Mouse (Mus musculus) cerebellum, adult 8-10 months (tissue): ENCODE data around the gene Dapk1.
A peak's percentile ranks its signal among the peaks of the same experiment; 100 is the strongest.

Experiments used
- DNase-seq: peaks from one replicate; pipeline ENCODE4 v3.0.0; 2022

Gene Dapk1

DNA sequence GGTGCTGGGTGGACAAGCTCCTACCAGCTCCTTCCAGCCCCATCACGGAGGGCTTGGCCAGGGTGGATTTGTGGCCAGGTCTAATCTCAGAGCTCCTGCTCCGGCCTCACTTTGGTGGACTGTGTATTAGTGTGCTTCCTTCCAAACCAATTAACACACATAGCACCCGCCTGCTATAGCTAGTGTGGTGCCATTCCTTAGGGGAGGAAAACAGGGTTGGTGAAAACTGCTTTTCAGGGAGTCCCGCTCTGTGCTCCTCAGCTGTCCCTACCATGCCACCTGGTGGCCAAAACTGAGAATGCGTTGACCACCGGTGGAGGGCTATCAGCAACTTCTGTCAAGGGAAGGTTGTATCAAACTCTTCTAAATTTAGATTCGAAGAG is 142.3 kb downstream of the Dapk1 start:
- peak; percentile 57 for DNase-seq

DNA sequence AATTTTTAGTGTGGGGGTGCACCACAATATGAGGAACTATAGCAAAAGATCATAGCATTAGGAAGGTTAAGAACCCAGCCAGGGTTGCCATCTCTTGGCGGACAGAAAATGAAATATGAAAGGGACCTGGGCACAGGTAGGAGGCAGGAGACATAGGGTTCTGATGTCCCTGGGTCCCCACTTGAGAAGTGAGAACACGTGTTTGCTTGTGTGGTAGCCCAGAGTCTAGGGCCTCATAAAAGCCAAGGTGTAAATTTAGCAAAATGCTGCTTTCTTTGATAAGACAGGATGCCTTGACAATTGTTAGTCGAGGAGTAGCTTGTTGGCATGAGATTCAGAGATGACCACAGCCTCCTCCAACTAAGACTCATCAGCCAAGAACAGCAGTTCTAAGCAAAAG is 143.0 kb downstream of the Dapk1 start:
- no peak for DNase-seq

DNA sequence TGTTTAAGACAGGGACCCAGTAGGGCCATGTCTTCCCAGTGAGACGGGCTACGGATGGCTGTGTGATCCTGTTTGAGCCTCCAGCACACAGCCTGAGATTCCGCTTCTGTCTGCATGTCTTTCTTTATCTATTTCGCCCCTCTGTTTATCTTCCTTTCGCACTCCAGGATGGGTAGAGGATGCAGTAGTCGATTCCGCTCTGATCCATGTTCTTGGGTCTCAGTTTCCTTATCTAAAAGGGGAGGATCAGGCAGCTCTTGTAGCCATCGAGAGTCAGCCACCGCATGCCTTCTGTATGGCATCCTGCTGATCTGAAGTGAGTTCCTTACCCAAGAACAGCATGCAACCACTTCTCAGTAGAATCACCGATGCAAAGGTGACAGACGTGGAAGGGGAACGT is 143.6 kb downstream of the Dapk1 start:
- DNase-seq, result no peak

DNA sequence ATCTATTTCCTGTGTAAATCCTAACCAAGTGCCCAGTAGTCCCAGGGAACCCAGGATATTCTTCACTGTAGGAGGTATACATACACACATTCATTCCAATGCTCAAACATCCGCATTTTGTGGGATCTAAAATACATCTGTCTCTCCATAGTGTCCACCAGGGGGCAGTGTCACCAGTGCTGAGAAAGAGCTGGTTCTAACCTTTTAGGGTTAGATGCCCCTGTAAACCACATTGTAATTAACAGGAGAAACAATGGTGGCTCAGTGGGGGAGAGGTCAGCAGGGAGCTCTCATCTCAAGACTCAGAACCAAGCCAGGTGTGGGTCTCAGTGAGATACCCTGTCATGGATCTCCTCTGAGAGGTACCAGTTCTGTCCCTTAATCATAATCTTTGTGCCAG is 144.5 kb downstream of the Dapk1 start:
- no peak for DNase-seq

DNA sequence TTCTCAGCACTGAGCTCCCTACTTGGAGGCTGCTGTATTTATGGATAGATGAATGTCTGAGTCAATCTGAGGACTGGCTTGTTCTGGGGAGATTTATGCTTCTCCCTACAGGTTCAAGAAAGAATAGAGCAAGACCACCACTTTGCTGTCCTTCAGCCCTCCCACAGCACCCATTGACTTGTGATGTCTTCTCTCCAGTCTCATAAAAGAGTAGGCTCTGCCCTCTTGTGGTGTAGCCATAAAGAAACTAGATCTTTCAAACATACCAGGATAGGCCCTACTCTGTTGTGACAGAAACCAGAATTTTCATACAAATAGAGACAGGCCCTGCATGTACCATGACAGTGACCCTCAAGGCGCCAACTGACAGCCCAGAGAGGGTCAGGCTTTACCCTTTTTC is 145.5 kb downstream of the Dapk1 start:
- DNase-seq, result no peak

DNA sequence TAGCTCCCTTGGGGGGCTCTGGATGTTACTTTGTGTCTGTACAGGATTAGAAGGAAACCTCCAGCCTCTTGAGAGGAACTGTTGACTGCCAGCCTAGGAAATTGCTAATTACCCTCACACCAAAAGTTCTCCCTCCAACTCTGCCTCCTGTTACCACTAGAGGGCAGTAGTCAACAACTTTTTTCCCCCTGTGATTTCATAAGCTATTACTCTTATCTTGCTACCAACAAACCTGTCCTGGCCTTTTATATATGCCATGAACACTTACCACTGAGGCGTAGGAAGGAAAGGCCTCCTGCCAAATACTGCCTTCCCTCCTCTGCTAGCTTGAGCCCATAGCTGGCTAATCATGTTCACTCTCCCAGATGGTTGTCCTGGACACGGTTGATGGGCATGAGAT is 146.8 kb downstream of the Dapk1 start:
- no peak for DNase-seq

DNA sequence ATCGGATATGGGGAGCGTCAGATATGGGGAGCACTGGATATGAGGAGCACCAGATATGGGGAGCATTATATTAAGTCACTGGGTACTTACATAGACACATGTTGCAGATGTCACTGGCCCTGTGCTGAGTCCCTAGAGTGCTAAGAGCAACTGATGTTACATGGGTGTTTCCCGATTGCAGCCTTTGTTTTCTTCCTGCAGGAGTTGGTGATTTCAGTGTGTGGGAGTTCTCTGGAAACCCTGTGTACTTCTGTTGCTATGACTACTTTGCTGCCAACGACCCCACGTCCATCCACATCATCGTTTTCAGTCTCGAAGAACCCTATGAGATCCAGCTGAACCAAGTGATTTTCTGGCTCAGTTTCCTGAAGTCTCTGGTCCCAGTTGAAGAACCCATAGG is 149.2 kb downstream of the Dapk1 start:
- DNase-seq, result no peak

DNA sequence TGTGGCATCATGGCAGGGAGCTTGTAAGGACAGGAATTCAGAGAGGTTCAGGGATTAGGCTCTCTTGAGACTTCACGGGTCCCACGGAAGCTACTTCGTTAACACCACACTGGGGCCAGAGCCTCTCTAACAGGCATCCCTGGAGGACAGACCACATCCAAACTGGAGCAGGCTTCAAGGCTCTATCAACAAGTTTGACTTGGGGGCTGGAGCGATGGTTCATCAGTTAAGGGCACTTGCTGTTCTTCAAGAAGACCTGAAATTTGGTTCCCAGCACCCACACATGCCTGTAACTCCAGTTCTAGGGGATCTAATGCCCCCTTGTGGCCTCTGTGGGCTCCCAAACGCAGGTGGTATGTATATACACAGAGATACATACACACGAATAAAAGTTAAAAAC is 151.5 kb downstream of the Dapk1 start:
- no peak for DNase-seq

DNA sequence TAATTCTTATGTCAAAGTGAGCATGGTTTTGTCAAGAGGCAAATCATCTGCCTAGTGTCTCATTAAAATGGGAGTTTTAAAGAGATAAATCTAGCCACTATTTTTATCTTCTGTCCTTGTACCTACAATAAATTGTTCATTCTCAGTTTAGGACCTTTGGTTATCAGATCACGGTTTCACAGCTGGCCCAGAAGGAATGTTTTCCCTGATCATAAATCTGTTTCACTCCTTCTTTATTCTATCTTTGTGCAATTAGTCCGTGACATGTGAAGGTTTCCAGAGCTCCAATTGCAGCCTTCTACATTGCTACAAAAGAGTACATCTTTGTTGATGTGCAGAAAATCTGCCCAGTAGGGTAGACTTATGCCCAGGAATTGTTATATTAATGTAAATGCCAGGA is 153.5 kb downstream of the Dapk1 start:
- DNase-seq, result no peak

DNA sequence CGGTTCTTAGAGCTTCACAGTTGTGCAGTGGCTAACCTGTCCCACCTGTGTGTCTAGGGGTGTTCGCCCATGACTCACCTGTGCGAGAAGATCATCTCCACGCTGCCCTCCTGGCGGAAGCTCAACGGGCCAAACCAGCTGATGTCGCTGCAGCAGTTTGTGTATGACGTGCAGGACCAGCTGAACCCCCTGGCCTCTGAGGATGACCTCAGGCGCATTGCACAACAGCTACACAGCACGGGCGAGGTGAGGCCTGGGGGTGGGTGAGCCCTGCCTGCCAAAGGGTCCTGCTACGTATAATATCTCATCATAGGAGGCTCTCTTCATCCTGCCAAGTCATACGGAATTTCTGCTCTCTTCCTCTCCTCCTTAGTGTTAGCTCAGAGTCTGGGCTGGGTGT is 155.5 kb downstream of the Dapk1 start:
- no peak for DNase-seq

DNA sequence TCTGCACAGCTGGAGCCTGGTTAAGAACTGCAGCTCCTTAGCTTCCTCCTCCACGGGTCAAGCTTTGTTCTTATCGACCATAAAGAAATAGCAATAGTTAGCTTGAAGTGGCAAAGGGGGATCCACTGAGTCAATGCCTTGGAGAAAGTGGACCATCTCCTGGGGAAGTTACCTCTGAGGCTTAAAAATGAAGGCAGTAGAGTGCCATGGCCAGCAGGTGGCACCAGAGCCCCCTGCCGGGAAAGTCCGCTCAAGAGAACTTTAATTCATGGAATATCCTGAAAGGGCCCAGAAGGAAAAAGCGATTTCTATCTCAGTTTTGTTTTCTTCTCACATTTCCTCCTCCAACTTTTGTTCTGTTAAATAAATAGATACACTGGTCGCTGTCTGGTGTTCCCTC is 157.4 kb downstream of the Dapk1 start:
- DNase-seq, result no peak

DNA sequence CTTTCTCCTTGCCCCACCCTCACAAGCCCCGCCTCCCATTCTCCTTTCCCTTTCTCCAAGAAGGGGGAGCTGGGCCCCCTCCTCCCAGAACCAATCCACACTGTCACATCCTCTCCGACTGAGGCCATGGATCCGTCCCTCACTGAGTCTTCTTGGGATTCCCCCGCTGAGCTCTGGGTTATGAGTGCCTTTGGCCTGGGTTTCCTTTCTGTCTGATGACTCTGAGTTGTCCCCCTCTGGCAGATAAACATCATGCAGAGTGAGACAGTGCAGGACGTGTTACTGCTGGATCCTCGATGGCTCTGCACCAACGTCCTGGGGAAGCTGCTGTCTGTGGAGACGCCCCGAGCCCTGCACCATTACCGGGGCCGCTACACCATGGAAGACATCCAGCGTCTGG is 158.6 kb downstream of the Dapk1 start:
- no peak for DNase-seq

DNA sequence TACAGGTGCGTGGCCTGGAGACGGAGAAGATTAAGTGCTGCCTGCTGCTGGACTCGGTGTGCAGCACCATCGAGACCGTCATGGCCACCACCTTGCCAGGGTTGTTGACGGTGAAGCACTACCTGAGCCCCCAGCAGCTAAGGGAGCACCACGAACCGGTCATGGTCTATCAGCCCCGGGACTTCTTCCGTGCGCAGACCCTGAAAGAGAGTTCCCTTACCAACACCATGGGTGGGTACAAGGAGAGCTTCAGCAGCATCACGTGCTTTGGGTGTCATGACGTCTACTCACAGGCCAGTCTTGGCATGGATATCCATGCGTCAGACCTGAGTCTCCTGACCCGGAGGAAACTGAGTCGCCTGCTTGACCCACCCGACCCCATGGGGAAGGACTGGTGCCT is 159.4 kb downstream of the Dapk1 start:
- no peak for DNase-seq

DNA sequence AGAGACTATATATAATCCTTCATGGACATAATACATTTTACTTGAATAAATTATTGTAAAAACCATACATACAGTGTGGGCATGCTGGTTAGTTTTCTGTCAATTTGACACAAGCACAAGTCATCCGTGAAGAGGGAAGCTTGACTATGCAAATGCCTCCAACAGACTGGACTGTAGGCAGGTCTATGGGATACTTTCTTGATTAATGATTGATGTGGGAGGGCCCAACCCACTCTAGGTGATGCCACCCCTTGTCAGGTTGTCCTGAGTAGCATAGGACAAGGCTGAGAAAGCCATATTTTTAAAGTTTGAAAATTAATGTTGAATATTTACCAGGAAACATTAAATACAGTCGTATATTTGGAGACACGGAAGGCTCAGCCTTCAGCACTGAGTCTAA is 178.8 kb downstream of the Dapk1 start:
- DNase-seq, result no peak

DNA sequence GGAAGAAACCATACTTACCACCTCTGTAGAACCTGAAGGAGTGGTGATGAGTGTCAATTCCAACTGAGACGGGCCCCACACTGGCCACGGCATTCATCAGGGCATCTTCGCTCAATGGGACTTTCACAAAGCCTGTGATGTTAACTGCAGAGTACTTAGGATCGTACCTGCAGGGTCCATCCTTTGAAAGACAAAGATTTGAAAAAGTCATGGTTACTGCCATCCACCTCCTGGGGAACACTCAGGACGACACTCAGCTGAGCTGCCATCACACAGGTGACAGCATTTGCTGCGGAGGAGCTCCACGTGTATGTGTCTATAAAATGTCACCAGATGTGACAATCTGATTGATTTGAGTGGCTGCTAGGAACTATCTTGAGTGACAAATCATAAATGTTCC is 181.6 kb downstream of the Dapk1 start:
- no peak for DNase-seq

DNA sequence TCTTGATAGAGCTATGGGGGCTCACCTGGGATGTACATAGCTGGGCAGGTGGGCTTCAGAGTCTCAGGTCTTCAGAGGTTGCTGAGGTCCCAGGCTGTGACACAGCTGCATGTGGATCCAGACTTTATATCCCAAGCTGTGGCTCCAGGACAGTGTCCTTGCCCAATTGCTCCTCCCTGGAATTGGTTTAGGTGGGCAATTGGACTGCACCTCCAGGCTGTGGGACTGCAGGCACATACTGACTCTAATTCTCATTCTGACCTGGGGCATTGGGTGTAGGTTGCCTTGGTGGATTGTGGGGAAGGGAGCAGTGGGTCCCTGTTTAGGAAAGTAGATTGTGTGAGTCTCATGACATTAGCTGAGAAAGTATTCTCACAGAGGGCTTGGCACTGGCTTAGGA is 184.5 kb downstream of the Dapk1 start, which contains the start of gene BC051665:
BC051665 (minus strand) TSS at position 101 of the 400 bp plus-strand sequence.
- no peak for DNase-seq

DNA sequence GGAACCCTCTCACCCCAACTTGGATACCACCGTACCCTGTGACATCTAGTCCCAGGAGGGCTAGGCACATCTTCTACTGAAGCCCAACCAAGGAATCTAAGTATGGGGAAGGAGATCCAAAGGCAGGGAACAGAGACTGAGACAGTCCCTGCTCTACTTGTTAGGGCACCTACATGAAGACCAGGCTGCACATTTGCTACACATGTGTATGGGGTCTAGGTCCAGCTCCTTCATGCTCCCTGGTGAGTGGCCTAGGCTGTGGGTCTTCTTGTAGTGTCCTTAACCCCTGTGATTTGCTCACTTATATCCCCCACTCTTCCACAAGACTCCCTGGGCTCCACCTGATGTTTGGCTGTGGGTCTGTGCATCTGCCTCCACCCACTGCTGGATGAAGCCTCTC is 187.7 kb downstream of the Dapk1 start:
- DNase-seq, result no peak

DNA sequence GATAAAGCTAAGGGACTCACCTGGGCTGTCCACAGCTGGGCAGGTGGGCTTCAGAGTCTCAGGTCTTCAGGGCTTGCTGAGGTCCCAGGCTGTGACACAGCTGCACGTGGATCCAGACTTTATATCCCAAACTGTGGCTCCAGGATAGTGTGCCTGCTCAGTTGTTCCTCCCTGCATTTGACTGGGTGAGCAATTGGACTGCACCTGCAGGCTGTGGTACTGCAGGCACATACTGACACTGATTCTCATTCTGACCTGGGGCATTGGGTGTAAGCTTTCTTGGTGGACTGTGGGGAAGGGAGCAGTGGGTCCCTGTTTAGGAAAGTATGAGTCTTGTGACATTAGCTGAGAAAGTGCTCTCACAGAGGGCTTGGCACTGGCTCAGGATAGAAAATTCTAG is 201.0 kb downstream of the Dapk1 start, which contains the start of gene Ctsll3:
Ctsll3 (minus strand) TSS at position 101 of the 400 bp plus-strand sequence.
- DNase-seq, result no peak

DNA sequence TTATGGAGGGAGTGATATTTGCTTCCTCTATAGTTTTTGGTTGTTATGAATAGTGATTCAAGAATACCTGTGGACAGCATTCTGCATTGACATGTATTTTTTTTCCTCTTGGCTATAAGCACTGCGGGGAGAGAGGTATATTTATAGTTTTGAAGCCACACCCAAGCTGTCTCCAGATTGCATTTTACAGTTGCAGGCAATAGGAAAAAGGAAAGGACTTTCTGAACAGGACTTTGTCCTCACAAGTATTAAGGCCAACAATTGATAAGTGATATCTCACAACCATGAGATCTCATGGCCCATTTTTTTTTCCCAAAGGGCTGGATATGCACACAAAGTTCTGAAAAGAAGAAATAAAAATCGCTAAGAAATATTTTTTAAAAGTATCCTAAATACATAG is 207.9 kb downstream of the Dapk1 start:
- DNase-seq, result no peak

DNA sequence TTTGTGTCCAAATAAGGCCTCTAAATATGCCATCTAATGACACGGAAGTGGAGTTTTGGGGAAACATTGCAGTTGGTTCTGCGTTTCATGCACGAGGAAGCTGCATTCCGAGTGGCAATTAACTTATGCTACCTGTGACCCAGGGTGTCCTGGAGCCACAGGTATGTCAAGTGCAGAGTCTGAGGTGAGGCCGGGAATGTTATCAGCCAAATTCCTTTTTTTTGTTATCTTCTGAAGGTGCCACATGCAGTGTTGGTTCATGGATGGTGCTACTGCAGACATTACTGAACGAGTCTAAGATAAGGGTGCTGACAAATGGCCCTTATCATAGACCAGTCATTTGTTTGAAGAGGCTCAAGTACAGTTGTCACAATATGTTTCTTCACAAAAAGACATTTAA is 211.0 kb downstream of the Dapk1 start:
- DNase-seq, result no peak
